Mouse (Mus musculus) liver, adult 2 months (tissue): Measurements from ENCODE around the gene Cpeb3.

ENCODE experiments used
- CTCF ChIP-seq: fragments of 200-500 bp; IDR thresholded peaks from 2 replicates; pipeline ENCODE4 v1.5.1; 2011; ENCODE audit warnings: low read depth, low read length, control low read depth
- POLR2A ChIP-seq: fragments of 200-500 bp; IDR thresholded peaks from 2 replicates; pipeline ENCODE4 v1.6.1; 2011; ENCODE audit warnings: low read length, control low read depth; ENCODE audit not compliant: insufficient read depth; ENCODE audit errors: extremely low read depth

- TF ChIP-seq CTCF (no peak), POLR2A (no peak)
These were observed 30.3 kb downstream of the Cpeb3 start for GRCm38 (mm10) chr19:37177819-37178708.
